Mouse (Mus musculus) C2C12 (cell line): ENCODE results near the gene Gps1.

ENCODE experiments used
- CTCF ChIP-seq: IDR thresholded peaks from one replicate; pipeline ENCODE4 v1.5.1; 2011; ENCODE audit not compliant: control insufficient read depth, insufficient read depth, insufficient read length
- MAX ChIP-seq: IDR thresholded peaks from one replicate; pipeline ENCODE4 v1.6.1; 2011; ENCODE audit warnings: mild to moderate bottlenecking, control low read depth
- MYOG ChIP-seq: IDR thresholded peaks from one replicate; pipeline ENCODE4 v1.6.1; 2011; ENCODE audit not compliant: control insufficient read depth, insufficient read length; ENCODE audit errors: extremely low read depth

DNA sequence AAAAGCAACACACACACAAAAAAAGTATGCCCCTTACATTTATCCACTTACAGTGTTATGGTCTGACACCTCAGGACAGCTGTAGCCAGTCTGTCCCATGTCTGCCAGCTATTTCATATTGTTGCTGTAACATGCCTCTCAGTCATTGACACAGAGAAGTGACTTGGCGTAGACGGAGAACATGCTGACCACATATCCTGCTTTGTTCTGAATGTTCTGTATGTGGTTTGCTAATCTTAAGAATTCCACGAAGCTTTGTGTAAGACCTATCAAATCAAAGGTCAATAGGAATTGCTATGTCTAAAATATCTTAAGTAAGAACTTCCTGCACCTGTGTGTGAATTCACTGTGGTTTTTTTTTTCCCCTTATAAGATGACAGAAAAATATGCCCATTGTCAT is 14.2 kb downstream of the Gps1 start:
- TF ChIP-seq CTCF (no peak), MYOG (no peak), MAX (no peak)
